Mouse (Mus musculus) E14TG2a.4 (cell line): ENCODE measurements around the gene Clasp1.

Experiments
- CTCF ChIP-seq: conservative IDR thresholded peaks from 2 replicates; pipeline ENCODE4 v1.5.1; 2014; ENCODE audit warnings: low read length
- NANOG ChIP-seq: IDR thresholded peaks from 2 replicates; pipeline ENCODE4 v1.6.1; 2014; ENCODE audit warnings: borderline replicate concordance, low read length, mixed read lengths
- POU5F1 ChIP-seq: IDR thresholded peaks from 2 replicates; pipeline ENCODE4 v1.6.1; 2014; ENCODE audit warnings: low read length, borderline replicate concordance

GRCm38 (mm10) chr1:118349922-118350321 is 38.9 kb upstream of the Clasp1 start:
- TF ChIP-seq CTCF: no peak
- no peak for TF ChIP-seq POU5F1
- TF ChIP-seq NANOG: no peak
